Mouse (Mus musculus): ENCODE measurements at regions not wholly inside any gene's neighbourhood (a gene's known extent, or its start where the extent isn't known, plus 50 kb on each side); places are given as distances from the start of the nearest gene placed in this dataset.
"Not testable (repeated sequence)": the region's sequence is repeated elsewhere in the genome, so short reads cannot be mapped to it uniquely, and the experiment has no call there.

DNA sequence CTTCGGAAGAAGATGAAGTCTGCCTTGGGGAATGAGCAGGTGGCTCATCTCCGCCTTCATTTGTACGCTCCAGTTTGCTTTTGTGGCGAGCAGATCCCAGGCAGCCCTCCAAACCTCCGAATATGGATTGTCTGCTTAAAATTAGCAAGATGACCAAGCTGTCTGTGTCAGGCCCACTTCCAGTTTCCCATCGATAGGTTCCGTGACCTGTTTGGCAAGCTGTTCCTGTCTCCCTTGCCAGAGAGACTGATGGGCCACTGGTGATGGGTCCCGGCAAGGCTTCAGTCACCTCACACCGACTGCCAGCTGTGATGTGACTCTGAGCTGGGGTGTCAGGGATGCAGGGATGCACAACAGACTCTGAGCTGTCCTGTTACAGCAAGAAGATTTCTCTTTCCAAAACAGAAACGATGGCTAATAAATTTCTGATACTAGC is 96.4 kb downstream of the Enc1 start:
- no peak overlapping the region for H3K4me3 ChIP-seq (ENCODE audit: insufficient read depth in 1 of 2, low read depth in 2 of 2, low read length in 2 of 2)
- H3K9me3 ChIP-seq (ENCODE audit: control insufficient read depth, low read length) = no peaks in the 10 kb centered on the region
- H3K27ac ChIP-seq = no peak overlapping the region
- H3K4me1 ChIP-seq (replicated peaks; ENCODE audit: control insufficient read depth in 2 of 2, insufficient read depth in 2 of 2, low read length in 1 of 2) = peaks cover 0 to 3% of the 10 kb centered on the region in 2 experiments; a peak in 1 of 4 replicates
- H3K4me2 ChIP-seq (ENCODE audit: low read depth) = no peak overlapping the region
- DNase-seq (ENCODE audit: low read depth in 3 of 3, low spot score in 3 of 3) (no peak), ATAC-seq (ENCODE audit: insufficient read depth) (no peak)
- 66% methylated on average over 10 of the region's 10 CpGs for WGBS (ENCODE audit: insufficient replicate concordance)
- H3K9ac ChIP-seq (replicated peaks) = no peak overlapping the region
- H3K27me3 ChIP-seq (ENCODE audit: control insufficient read depth, insufficient read depth, low read length) = no peaks in the 10 kb centered on the region
- H3K36me3 ChIP-seq (replicated peaks; ENCODE audit: control insufficient read depth, insufficient read depth, low read depth) = no peaks in the 10 kb centered on the region
- TF ChIP-seq CTCF (IDR thresholded peaks at IDR 0.05; ENCODE audit: low read depth) = no peak
- no peak for TF ChIP-seq EP300 (IDR thresholded peaks at IDR 0.05; ENCODE audit: low read depth)

DNA sequence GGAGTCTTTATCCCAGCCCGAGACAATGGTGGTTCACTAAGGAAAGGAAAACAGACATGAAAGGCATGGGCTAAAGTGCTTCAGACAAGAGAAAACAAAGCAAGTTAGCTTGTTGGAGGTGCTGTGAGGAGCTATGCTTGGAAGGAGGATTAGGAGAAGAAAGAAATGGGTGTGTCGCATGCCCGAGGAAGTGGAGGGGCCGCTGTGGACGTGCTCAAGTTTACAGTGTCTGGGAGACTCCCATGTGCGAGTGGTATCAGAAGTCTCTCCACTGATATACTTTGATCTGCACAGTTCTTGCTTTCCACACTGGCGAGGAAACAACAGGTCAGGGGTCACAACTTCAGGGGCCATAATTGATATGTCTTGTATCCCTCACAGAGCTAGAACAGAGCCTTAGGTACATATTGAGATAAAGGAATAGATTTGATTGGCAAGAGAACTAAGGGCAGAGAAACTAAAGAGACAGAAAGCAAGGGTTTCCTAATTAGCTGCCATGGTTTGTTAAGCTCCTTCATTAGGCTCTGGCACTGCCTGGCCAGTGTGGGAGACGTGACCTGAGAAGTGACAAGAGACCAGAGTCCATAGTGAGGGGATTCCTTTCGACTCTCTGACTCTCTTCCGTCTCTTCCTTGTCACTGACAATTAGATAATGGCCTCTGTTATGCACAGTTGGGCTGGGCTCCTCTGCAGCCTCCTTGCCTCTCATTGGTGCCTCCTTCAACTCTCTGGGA is 93.1 kb downstream of the Enc1 start:
- TF ChIP-seq EP300 (IDR thresholded peaks at IDR 0.05; ENCODE audit: low read depth) = no peak
- no peak for TF ChIP-seq CTCF (IDR thresholded peaks at IDR 0.05; ENCODE audit: low read depth)
- WGBS (ENCODE audit: insufficient replicate concordance) = 38% methylated on average over 10 of the region's 10 CpGs
- DNase-seq (ENCODE audit: low read depth in 3 of 3, low spot score in 3 of 3) = no peak
- H3K9me3 ChIP-seq (ENCODE audit: control insufficient read depth, low read length) = no peaks in the 10 kb centered on the region
- no peaks in the 10 kb centered on the region for H3K36me3 ChIP-seq (replicated peaks; ENCODE audit: control insufficient read depth, insufficient read depth, low read depth)
- H3K4me3 ChIP-seq (ENCODE audit: insufficient read depth in 1 of 2, low read depth in 2 of 2, low read length in 2 of 2) = no peak overlapping the region
- H3K27ac ChIP-seq = no peak overlapping the region
- H3K4me1 ChIP-seq (replicated peaks; ENCODE audit: control insufficient read depth in 2 of 2, insufficient read depth in 2 of 2, low read length in 1 of 2) = no peaks in the 10 kb centered on the region
- H3K4me2 ChIP-seq (ENCODE audit: low read depth) = no peak overlapping the region
- no peak for ATAC-seq (ENCODE audit: insufficient read depth)
- H3K9ac ChIP-seq (replicated peaks) = no peak overlapping the region
- no peaks in the 10 kb centered on the region for H3K27me3 ChIP-seq (ENCODE audit: control insufficient read depth, insufficient read depth, low read length)

- Histone ChIP-seq H3K36me3 (replicated peaks; ENCODE audit: control insufficient read depth, insufficient read depth, low read depth) (no peaks in the 10 kb centered on the region), H3K27me3 (ENCODE audit: control insufficient read depth, insufficient read depth, low read length) (no peaks in the 10 kb centered on the region), H3K9ac (replicated peaks) (no peak overlapping the region), H3K4me1 (replicated peaks; ENCODE audit: control insufficient read depth in 2 of 2, insufficient read depth in 2 of 2, low read length in 1 of 2) (no peaks in the 10 kb centered on the region), H3K27ac (no peak overlapping the region), H3K9me3 (ENCODE audit: control insufficient read depth, low read length) (no peaks in the 10 kb centered on the region), H3K4me2 (ENCODE audit: low read depth) (no peak overlapping the region), H3K4me3 (ENCODE audit: insufficient read depth in 1 of 2, low read depth in 2 of 2, low read length in 2 of 2) (no peak overlapping the region)
- TF ChIP-seq EP300 (IDR thresholded peaks at IDR 0.05; ENCODE audit: low read depth) (no peak), CTCF (IDR thresholded peaks at IDR 0.05; ENCODE audit: low read depth) (no peak)
- no peak for ATAC-seq (ENCODE audit: insufficient read depth)
- no peak for DNase-seq (ENCODE audit: low read depth in 3 of 3, low spot score in 3 of 3)
- WGBS (ENCODE audit: insufficient replicate concordance) = 76% methylated on average over 14 of the region's 14 CpGs
Measured at GRCm38 (mm10) chr13:97331072-97331471, 90.2 kb downstream of the Enc1 start.

- H3K4me3 ChIP-seq (ENCODE audit: insufficient read depth in 1 of 2, low read depth in 2 of 2, low read length in 2 of 2); ATAC-seq (ENCODE audit: insufficient read depth); H3K9ac ChIP-seq (replicated peaks); H3K27ac ChIP-seq; DNase-seq (ENCODE audit: low read depth in 3 of 3, low spot score in 3 of 3); H3K4me2 ChIP-seq (ENCODE audit: low read depth); H3K36me3 ChIP-seq (replicated peaks; ENCODE audit: control insufficient read depth, insufficient read depth, low read depth); H3K27me3 ChIP-seq (ENCODE audit: control insufficient read depth, insufficient read depth, low read length); H3K4me1 ChIP-seq (replicated peaks; ENCODE audit: control insufficient read depth in 2 of 2, insufficient read depth in 2 of 2, low read length in 1 of 2); H3K9me3 ChIP-seq (ENCODE audit: control insufficient read depth, low read length): not testable (repeated sequence)
- 38% methylated on average over 4 of the region's 4 CpGs for WGBS (ENCODE audit: insufficient replicate concordance)
Measured at GRCm38 (mm10) chr13:97321307-97321706, 80.4 kb downstream of the Enc1 start.

DNA sequence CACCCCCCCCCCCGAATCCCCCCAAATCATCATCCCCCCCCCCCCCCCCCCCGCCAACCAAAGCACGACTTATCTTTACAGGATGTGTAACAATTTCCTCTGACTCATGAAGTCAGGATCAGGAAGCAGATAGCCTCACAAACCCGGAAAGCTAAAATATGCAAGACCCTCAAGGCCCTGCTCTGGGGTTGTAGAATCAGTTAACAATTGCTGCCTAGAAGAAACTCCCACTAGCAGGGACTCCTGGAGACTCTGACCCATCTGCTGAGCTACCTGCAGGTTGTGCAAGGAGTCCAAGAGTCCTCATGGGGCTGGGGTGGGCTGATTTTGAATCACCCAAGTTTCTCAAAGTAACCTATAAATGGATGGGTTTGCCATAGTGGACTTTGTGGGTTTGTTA is 79.9 kb downstream of the Enc1 start:
- Histone ChIP-seq H3K36me3 (replicated peaks; ENCODE audit: control insufficient read depth, insufficient read depth, low read depth) (no peaks in the 10 kb centered on the region), H3K4me2 (ENCODE audit: low read depth) (no peak overlapping the region), H3K9ac (replicated peaks) (no peak overlapping the region), H3K27ac (no peak overlapping the region), H3K9me3 (ENCODE audit: control insufficient read depth, low read length) (no peaks in the 10 kb centered on the region), H3K27me3 (ENCODE audit: control insufficient read depth, insufficient read depth, low read length) (no peaks in the 10 kb centered on the region), H3K4me1 (replicated peaks; ENCODE audit: control insufficient read depth in 2 of 2, insufficient read depth in 2 of 2, low read length in 1 of 2) (no peaks in the 10 kb centered on the region), H3K4me3 (ENCODE audit: insufficient read depth in 1 of 2, low read depth in 2 of 2, low read length in 2 of 2) (no peak overlapping the region)
- WGBS (ENCODE audit: insufficient replicate concordance) = 11% methylated on average over 4 of the region's 4 CpGs
- DNase-seq (ENCODE audit: low read depth in 3 of 3, low spot score in 3 of 3) = no peak
- TF ChIP-seq EP300 (IDR thresholded peaks at IDR 0.05; ENCODE audit: low read depth) (no peak), CTCF (IDR thresholded peaks at IDR 0.05; ENCODE audit: low read depth) (no peak)
- no peak for ATAC-seq (ENCODE audit: insufficient read depth)

Data from liver, embryonic 14.5 days (tissue).